Mouse (Mus musculus) spleen, postnatal 36 days (tissue): ENCODE data around the gene Mrpl54.

Experiments used
- DNase-seq, 2 experiments: peaks; one replicate each; pipeline ENCODE4 v3.0.0; 2022; ENCODE audit warnings: low spot score in 2 of 2, mixed read lengths in 1 of 2

The Mrpl54 gene

DNA sequence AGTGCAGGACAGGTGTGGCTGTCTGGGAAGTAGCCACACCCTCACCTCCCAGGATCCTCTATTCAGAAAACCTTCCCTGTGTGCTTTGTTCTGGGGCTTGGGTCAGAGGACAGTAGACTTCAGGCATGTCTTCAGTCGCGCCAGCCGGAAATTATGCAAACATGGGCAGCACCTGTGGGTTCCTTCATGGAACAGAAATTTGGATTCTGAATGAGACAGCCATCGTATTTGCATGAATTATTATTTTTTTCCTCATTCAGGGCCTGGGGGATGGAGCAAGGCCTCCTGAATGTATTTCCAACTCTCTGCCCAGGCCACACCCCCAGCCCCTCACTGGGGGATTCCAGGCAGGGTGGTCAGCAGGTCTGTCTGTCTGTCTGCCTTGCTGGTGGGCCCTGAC is 5.7 kb downstream of the Mrpl54 start:
- DNase-seq, result no peak

DNA sequence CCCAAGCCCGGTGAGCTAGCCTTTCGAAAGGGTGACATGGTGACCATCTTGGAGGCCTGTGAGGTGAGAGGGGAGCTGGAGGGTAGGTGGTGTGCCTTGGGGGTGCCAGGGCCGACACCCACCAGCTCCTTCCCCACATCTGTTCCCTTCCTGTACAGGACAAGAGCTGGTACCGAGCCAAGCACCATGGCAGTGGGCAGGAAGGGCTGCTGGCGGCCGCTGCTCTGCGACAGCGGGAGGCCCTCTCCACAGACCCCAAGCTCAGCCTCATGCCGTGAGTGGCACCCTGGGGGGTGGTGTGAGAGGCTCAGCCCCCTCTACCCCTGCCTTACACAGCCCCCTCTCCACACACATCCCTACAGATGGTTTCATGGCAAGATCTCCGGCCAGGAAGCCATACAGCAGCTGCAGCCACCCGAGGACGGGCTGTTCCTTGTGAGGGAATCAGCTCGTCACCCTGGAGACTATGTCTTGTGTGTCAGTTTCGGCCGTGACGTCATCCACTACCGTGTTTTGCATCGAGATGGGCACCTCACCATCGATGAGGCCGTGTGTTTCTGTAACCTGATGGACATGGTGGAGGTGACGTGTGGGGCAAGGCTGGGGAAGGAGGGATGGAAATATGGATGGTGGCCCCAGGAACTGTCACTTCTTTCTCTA is 7.4 kb downstream of the Mrpl54 start:
- no peak for DNase-seq

DNA sequence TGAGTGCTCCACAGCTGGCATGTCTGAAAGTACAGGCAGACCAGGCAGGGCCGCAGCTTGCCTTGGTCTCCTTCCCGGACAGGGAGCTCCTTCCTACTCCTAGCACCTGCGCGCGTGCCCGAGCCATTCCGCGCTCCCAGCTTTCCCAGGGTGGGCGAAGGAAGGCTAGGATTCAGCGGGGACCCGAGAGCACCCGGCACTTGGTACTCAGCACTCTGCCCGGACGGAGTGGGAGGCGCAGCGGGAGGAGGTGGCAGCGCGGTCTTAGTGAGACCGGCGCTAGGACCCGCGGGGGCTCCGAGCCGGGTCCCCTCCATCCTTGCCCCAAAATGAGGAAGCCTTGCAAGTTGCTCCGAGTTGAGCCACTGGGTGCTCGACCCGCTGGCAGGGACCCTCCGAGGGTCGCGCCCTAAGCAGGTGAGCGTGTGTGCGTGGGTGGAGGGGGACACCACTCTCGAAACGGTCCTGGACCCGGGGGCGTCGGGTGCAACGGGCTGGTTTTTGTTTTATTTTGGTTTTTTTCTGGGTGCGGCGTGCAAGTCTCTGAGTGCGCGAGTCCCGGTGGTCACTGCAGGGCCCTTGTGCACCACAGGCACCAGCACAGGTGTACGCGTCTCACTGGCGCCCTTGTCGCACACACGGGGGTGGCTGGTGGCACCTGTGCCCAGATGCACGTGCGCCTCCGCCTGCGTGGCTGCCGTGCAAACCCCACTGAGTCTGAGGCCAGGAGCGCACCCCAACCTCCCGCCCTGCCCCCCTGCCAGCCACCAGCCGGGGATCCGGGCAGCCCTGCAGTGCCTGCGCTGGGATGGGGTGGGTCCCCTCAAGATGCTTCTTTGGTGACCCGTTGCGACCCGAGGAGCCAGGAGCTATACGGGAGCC is 9.3 kb downstream of the Mrpl54 start:
- peak; percentile 57 to 58 for DNase-seq

DNA sequence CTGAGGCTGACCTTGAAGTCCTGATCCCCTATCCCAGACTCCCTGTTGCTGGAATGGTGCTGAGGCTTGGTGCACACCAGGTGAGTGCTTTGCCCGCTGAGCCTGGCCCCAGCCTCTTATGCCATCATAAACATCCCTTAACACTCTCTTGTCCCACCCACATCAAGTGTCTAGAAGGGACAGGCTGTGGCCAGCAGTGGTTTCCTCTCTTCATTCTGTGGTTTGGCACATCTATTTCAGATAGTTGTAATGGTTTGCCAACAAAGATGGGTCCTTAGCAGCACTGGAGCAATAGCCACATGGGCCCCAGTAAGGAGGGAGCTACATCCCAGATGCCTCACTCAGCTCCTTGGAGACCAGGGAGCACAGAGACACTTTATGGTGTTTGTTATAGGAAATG is 11.8 kb downstream of the Mrpl54 start:
- no peak for DNase-seq

DNA sequence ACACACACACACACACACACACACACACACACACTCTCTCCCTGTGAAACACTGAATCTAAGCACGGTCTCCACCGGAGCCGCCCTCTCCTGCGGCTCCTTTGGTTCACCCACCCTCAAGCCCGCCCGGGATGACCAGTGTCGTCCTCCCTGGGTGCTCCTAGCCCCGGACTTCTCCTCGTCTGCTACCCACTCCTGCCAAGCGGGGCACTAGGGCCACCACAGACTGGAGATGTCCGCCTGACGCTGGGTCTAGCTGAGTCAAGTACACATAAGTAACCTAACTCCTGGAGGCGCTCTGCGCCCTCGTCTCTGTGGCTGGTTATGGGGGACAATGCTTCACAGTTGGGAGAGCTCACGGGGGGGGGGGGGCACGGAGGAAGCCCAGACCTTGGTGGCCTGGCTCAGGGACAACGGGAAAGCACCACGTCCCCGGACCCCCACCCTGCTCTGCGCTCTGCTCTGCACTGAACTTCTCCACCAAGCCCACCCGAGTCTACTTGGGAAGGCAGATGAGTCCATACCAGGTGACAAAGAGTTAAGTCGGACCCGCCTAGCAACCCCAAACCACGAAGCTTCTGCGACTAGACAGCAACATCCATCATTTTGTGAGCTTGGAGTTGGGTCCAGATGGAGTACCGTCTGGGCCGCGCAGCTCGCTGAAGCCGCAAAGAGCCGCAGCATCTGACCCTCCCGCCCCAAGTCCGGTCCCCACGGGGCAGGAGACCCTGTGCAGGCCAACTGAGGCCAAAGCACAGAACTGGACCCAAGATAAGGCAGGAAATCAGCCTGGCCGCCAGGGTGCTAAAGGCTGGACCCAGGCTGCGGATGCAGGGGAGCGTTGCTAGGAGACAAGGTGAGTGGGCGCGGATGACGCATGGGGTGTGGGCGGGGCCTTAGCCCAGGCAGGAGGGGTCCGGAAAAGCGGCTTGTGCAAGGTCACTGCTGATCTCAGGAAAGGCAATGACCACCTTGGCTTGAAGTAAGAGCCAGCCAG is 14.0 kb downstream of the Mrpl54 start, which contains the start of gene Matk:
Gene Matk (plus strand): TSS at position 512 of the 996 bp plus-strand sequence.
- DNase-seq, result peak; percentile 46 to 51

DNA sequence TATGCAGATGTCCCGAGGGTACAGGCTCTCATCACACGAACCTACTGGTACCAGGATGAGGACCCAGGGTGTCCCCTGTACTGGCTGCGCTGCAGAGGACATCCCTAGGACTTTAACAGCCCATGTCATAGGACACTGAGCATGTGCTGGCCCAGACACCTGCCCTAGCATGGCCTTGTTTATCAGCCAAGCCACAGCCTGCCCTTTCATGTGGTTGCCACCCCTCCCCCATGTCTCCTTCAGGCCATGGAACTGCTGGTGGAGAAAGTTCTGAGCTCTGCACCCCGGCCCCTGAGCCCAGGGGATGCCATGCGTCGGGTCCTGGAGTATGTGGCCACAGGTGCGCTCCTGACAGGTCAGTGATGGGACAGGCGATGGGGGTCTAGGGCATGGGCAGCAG is 17.3 kb downstream of the Mrpl54 start:
- DNase-seq, result no peak

DNA sequence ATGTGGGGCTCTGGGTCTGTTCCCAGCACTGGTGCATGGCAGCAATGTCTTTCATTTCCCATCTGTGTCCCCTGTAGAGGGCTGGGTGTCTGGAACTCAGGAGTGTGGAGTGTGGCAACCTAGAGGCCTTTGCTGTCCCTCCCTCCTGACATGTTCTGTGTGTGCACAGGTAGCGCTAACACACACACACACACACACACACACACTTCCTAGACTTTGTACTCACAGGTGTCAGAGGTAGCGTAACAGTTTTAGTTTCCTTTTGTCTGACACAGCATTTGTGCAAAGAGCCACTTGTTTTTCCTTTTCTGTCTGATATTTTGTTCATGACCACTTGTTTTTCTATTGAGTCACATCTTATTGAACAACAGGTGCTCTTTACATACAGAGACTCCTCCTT is 18.9 kb downstream of the Mrpl54 start:
- DNase-seq, result no peak

DNA sequence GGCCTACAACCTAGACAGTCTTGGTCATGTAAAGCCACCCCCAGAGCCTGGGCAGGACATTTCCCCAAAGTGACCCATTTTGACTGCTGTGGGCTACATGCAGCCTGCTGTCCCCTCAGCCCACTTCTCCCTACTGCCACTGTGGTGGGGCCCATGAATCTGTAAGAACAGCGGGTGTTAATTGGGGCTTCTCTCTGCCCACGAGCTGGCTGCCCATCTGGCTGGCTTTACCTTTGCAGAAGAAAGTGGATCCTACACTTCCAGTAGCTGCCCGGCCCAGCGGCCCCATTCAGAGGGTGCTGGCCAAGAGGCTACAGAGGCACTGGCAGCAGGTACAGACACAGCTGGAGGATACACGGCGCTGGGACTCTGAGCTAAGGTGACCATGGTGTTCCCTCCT is 21.6 kb downstream of the Mrpl54 start:
- DNase-seq, result no peak

DNA sequence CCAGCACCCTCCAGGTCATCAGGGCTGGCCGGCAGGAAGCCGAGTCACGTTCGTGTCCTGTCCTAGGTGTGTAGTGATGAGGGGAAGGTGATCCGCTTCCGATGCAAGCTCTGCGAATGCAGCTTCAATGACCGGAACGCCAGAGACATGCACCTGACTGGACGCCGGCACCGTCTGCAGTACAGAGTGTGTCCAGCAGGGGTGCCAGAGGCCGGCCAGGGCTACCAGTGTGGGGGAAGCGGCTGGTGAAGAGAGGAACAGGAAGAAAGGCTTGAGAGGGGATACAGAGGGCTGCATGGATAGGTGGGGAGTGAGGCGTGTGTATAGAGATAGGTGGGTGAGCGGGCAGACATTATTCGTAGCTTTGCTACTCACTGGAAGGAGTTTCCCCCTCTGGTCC is 22.1 kb downstream of the Mrpl54 start:
- DNase-seq, result peak; percentile 72 to 74

DNA sequence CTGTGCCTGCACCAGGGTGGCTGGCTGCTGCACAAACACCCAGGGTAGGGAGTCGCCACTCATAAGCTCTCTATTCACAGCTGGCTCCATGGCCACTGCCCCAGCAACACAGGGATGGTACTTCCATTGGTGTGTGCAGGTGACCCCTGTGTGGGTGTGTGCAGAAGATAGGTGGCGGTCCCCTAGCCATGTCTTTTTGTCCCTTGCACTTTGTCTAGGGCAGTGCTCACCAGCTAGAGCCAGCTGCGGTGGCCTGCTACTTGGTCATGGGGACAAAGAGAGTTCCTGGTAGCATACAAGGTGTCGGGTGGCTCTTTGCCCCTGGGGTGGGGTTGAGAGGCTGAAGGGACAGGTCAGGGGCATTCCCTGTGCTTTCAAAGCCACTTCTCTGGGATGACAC is 22.6 kb downstream of the Mrpl54 start:
- no peak for DNase-seq

DNA sequence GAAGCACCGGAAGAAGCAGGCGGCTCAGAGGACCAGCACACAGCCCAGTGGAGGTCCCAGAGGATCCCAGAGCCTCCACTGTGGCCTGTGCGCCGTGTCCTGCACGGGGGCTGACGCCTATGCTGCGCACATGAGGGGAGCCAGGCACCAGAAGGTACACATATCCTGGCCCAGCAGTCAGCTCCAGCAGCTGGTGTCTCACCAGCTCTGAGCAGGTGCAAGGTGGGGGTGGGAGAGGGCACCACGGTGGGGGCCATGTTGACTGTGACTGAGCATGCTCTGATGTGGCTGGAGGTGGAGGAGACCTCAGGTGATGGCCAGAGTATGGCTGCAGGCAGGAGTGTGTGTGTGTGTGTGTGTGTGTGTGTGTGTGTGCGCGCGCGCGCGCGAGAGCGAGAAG is 24.7 kb downstream of the Mrpl54 start:
- DNase-seq, result no peak

DNA sequence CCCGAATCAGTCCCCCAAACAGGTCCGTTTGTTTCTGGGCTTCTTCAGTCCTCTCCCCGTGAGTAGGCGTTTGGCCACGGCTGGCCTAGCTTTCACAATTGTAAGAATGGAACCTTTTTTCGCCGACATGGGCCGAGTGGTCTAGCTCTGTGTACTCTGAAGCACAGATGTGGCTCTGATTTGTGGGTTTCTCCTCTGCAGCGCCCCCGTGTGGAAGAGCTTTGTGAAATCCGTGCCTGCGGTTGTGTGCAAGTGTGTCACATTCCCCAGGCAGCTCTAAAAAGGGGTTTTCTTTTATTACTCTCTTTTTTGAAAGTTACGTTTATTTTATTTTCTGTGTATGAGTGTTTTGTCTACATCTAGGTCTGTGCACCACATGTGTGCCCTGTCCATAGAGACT is 25.9 kb downstream of the Mrpl54 start:
- peak; percentile 32 to 44 for DNase-seq

DNA sequence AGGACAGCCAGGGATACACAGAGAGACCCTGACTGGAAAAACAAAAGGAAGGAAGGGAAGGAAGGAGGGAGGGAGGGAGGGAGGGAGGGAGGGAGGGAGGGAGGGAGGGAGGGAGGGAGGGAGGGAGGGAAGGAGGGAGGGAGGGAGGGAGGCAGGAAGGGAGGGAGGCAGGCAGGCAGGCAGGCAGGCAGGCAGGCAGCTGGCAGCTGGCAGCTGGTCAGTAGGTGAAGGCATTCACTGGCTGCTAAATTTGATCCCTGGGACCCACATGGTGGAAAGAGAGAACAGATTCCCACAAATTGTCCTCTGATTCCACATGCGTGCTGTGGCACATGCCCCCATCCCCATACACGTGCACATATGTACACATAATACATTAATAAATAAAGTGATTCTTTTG is 28.1 kb downstream of the Mrpl54 start:
- DNase-seq, result no peak

DNA sequence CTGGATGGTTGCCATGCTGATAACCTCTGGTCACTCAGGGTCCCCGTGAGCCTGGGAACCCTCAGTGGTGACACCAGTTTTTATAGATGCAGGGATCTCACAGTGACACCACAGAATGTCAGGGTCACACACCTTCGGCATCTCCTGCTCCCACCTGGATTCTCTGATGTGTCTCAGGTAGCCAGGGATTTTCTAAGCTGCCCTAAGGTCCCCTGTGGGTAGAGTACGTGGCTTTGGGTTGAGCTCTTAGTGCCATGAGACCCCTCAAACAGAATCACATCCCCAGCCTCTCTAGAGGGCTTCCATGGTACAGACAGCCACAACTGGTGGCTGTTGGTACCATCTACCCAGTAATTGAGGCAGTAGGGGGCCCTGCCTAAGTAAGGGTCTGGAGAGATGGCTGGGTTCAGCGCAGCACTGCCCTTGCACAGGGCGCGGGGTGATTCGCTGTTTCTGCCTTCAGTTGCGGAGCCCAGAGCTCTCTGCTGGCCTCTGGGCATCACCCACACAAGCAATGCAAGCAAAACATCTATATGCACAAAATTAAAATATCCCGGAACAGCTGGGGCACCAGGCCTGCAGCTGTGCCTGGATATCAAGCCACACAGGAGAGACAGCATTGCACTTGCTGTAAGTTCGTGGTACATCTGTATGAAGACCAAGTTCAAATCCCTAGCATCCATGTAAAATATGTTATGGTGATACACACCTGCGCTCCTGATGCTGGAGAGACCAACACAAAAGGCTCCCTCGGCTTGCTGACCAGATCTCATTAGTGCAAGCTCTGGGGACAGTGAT is 30.1 kb downstream of the Mrpl54 start:
- DNase-seq, result no peak

DNA sequence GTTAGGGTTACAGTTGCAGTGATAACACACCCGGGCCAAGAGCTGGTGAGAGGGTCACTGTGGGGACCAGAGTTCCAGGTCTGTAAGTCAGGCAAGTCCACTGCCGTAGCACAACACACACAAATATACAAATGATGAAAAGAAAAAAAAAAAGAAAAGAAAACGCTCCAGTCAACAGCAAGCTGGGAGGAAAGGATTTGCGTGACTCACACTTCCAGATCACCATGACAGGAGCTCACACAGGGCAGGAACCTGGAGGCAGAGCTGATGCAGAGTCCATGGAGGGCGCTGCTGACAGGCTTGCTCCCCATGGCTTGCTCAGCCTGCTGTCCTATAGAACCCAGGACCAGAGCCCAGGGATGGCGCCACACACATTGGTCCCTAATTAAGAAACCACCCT is 32.5 kb downstream of the Mrpl54 start:
- no peak for DNase-seq

DNA sequence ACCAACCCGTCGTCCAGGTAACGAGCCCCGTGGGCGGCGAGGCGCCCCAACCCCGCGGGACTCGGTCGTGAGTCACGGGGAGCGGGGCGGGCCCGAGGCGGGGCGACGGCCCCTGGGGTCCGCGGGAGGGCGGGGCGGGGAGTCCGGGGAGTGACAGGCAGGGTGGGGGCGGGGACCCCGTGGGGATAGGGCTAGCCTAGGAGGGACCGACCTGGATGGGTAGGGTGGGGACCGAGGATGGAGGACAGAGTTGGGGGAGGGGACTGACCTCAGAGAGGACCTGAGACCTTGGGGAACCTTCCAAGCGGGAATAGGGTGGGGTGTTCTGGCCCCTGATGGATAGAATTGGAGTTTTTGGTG is 33.5 kb downstream of the Mrpl54 start:
- DNase-seq, result no peak

DNA sequence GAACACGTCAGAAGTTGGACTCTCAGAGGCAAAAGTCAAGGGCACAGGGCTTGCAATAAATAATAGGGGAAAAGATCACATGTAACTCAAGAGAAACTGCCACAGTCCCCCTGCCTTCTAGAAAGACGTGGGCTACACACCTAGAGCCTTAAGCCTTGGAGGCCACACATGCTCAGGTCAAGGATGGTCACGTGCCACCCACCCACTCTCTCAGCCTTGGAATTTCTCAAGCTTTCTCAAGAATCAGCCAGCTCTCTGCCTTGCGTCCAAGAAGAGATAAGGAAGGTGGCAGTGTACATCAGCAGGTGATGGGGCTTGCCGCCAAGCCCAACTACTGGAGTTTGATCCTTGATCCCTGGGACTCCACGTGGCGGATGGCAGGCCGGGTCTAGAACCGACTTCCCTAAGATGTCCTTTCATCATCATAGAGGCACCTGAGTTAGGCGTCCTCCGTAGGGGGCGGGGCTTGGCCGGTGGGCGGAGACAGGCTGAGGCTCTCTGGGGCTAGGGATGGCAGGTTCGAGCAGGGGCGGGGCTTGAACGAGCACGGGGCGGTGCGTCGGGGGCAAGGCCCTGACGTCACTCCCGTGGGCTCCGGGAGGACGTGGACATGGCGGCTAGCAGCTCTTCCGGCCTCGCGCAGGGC is 34.0 kb downstream of the Mrpl54 start, which contains the start of gene Zfr2:
Gene Zfr2 (plus strand): TSS at position 576 of the 646 bp plus-strand sequence.
- peak; percentile 90 to 93 for DNase-seq

DNA sequence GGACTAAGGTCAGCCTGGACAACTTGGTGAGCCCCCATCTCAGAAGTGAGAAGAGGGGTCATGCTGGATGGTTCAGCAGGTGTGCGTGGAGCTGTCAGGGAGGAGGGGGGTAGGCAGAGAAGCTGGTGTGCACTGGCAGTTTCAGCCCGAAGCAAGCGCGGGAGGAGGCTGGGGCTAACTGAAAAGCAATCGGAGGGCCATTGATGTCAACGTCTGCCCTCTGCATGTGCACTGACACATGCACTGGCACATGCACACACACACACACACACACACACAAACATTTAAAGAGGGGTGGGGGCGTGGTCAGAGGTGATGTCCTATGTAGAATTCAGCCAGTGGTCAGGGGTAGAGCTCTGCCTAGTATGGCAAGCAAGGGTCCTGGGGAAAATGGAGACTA is 35.3 kb downstream of the Mrpl54 start:
- DNase-seq, result no peak

DNA sequence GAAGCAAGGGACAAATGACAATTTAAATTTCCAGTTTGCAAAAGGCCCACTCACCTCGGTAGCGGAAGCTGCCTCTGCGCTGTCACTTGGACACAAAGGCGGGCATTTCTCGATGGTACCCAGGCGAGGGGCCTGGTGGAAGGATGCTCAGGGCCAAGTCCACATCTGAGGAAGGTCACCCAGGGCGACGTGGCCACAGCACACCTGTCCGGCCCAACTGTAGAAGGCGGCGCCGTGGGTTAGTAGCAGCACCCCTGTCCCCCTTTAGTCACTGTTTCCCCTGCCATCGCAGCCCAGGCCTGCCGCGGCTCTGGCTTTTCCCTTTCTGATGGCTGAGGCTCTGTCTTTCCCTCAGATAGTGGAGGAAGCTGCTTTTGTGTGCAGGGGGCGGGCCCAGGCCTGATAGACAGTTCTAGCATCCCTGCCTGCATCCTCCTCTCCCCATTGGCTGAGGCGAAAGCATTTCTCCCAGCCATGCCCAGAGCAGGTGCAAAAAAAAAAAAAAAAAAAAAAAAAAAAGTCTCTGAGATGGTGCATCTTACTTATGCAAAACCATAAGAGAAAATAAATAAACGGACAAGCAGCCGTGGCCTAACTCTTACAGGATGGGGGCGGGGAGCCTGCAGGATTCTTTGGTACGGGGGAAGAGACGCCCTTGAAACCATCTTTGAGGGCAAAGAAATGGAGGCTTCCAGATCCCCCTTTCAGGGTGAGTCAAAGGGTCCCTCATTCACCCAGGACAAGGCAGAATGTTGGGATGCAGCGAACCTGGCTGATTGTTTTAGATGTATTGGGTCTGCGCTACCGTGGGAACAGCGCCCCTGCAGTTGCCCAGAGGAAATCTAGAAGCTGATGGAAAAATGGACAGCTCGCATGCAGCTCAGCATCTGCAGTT is 36.0 kb downstream of the Mrpl54 start, which contains the start of gene Atcay:
Gene Atcay (minus strand): TSS at position 396 of the 895 bp plus-strand sequence.
- no peak for DNase-seq
